Mouse (Mus musculus): ENCODE measurements around the gene Sirt6. TPM values are rescaled to one million over a fixed set of nuclear protein-coding genes. Genes with fewer than 3 reads are reported as not detected.
A peak's percentile ranks its signal among the peaks of the same experiment; 100 is the strongest.

Gene Sirt6
- polyA plus RNA-seq, 1 experiment from 2014 or later = 27.0 TPM

DNA sequence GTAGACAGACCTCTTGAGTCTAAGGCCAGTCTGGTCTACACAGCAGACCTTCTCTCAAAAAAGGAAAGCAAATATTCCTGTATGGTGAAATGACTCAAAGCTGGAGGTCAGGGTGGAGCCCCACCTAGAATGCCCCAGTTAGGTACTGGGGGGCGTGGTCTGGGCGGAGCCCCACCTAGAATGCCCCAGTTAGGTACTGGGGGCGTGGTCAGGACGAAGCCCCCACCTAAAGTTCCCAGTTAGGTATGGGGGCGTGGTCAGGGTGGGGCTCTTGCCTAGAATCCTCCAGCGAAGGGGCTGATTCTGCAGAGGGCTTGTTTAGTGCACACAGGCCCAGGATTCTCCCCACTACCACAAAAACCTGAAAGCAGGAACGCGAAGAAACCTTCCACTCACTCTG, 4.2 kb downstream of the Sirt6 start:
- TF ChIP-seq CTCF (IDR thresholded peaks at IDR 0.05; ENCODE audit: low read depth) = no peak
- Histone ChIP-seq H3K4me2 (ENCODE audit: low read length) (no peak overlapping the region), H3K9me3 (replicated peaks; ENCODE audit: low read length) (no peaks in the 10 kb centered on the region), H3K36me3 (ENCODE audit: insufficient read depth, low read length) (peaks cover 27% of the 10 kb centered on the region), H3K27ac (no peak overlapping the region), H3K4me3 (replicated peaks; ENCODE audit: low read depth, low read length) (no peak overlapping the region), H3K9ac (ENCODE audit: low read depth, low read length) (no peak overlapping the region), H3K27me3 (ENCODE audit: insufficient read depth, low read length) (no peaks in the 10 kb centered on the region), H3K4me1 (replicated peaks; ENCODE audit: insufficient read depth, low read length) (no peaks in the 10 kb centered on the region)
- whole genome bisulfite sequencing = 55% methylated on average over 8 of the region's 8 CpGs
- ATAC-seq (replicated peaks; ENCODE audit: low FRiP score, low read depth) = no peak
- DNase-seq (ENCODE audit: low spot score) = no peak

DNA sequence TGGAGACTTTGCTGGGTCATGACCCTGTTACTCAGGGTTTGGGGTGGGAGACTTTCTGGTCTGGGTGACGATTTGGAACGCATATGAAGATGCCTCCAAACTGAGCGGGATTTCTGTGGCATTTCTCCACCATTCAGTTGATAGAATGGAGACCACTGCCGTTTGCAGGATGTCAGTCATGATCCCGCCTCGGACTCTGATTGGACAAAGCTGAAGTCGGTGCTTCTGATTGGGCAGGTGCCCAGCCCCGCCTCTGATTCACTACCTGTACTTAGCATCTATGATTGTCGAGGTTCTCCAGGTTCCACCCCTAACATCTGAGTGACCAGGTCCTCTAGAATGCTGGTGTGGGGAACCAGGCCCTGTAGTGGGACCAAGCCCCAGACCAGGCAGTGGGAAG, 6.8 kb downstream of the Sirt6 start:
- no peak overlapping the region for H3K27ac ChIP-seq
- no peaks in the 10 kb centered on the region for H3K4me1 ChIP-seq (replicated peaks; ENCODE audit: insufficient read depth, low read length)
- no peak overlapping the region for H3K4me2 ChIP-seq (ENCODE audit: low read length)
- ATAC-seq (replicated peaks; ENCODE audit: low FRiP score, low read depth) (no peak), DNase-seq (ENCODE audit: low spot score) (no peak)
- H3K36me3 ChIP-seq (ENCODE audit: insufficient read depth, low read length) = peaks cover 27% of the 10 kb centered on the region
- H3K4me3 ChIP-seq (replicated peaks; ENCODE audit: low read depth, low read length) = no peak overlapping the region
- no peaks in the 10 kb centered on the region for H3K27me3 ChIP-seq (ENCODE audit: insufficient read depth, low read length)
- 62% methylated on average over 9 of the region's 9 CpGs for WGBS
- TF ChIP-seq CTCF (IDR thresholded peaks at IDR 0.05; ENCODE audit: low read depth) = no peak
- H3K9ac ChIP-seq (ENCODE audit: low read depth, low read length) = no peak overlapping the region
- no peaks in the 10 kb centered on the region for H3K9me3 ChIP-seq (replicated peaks; ENCODE audit: low read length)

DNA sequence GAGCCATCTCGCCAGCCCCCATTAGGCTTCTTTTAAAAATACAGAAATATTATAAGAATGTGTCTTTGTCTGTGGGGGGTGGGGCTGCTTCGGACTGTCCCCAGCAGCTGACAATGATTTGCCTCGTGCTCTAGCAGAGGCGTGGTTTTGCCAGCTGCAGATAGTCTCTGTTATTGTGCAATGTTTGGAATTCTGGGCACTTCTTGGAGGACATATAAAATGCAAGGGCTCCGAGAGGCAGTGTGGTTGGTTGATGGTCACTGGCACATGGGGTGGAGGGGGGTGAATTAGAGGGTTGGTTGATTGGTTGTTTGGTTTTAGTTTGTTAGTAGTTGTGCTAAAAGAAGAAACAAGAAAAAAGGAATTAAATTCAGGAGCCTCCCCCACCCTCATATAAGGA, 7.6 kb downstream of the Sirt6 start:
- Histone ChIP-seq H3K9me3 (replicated peaks; ENCODE audit: low read length) (no peaks in the 10 kb centered on the region), H3K4me3 (replicated peaks; ENCODE audit: low read depth, low read length) (no peak overlapping the region), H3K27ac (no peak overlapping the region), H3K27me3 (ENCODE audit: insufficient read depth, low read length) (no peaks in the 10 kb centered on the region), H3K4me2 (ENCODE audit: low read length) (no peak overlapping the region), H3K36me3 (ENCODE audit: insufficient read depth, low read length) (peaks cover 25% of the 10 kb centered on the region), H3K4me1 (replicated peaks; ENCODE audit: insufficient read depth, low read length) (no peaks in the 10 kb centered on the region), H3K9ac (ENCODE audit: low read depth, low read length) (no peak overlapping the region)
- ATAC-seq (replicated peaks; ENCODE audit: low FRiP score, low read depth) (no peak), DNase-seq (ENCODE audit: low spot score) (no peak)
- no peak for TF ChIP-seq CTCF (IDR thresholded peaks at IDR 0.05; ENCODE audit: low read depth)
- 88% methylated on average over 5 of the region's 5 CpGs for WGBS

DNA sequence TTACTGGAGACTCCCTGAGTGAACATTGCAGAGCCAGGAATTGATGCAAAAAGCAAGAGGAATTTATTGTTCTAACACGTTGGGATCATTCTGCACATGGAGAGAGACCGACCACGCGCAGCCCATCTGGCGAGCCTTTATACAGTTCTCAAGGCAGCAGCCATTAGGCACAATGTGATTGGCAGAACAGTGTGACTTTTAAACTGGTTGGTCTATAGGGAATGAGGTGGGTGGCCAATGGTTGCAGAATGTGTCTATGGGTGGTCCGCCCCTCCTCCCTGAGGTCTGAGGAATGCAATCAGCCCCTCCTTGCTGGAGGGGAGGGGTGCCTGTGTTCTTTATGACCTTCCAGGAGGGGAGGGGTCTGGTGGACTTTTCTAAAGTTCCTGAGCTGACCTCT, 12.1 kb downstream of the Sirt6 start:
- H3K36me3 ChIP-seq (ENCODE audit: insufficient read depth, low read length) = no peaks in the 10 kb centered on the region
- no peak for TF ChIP-seq CTCF (IDR thresholded peaks at IDR 0.05; ENCODE audit: low read depth)
- WGBS = 36% methylated on average over 6 of the region's 6 CpGs
- no peaks in the 10 kb centered on the region for H3K27me3 ChIP-seq (ENCODE audit: insufficient read depth, low read length)
- no peak overlapping the region for H3K27ac ChIP-seq
- H3K4me1 ChIP-seq (replicated peaks; ENCODE audit: insufficient read depth, low read length) = no peaks in the 10 kb centered on the region
- no peak overlapping the region for H3K9ac ChIP-seq (ENCODE audit: low read depth, low read length)
- ATAC-seq (replicated peaks; ENCODE audit: low FRiP score, low read depth) = no peak
- H3K9me3 ChIP-seq (replicated peaks; ENCODE audit: low read length) = no peaks in the 10 kb centered on the region; the same call in none of the 2 replicates
- H3K4me3 ChIP-seq (replicated peaks; ENCODE audit: low read depth, low read length) = no peak overlapping the region
- peak; percentile 49 for DNase-seq (ENCODE audit: low spot score)
- H3K4me2 ChIP-seq (ENCODE audit: low read length) = no peak overlapping the region

- Histone ChIP-seq H3K4me2 (ENCODE audit: low read length) (no peak overlapping the region), H3K4me3 (replicated peaks; ENCODE audit: low read depth, low read length) (no peak overlapping the region), H3K4me1 (replicated peaks; ENCODE audit: insufficient read depth, low read length) (no peaks in the 10 kb centered on the region), H3K27me3 (ENCODE audit: insufficient read depth, low read length) (no peaks in the 10 kb centered on the region), H3K9ac (ENCODE audit: low read depth, low read length) (no peak overlapping the region), H3K9me3 (replicated peaks; ENCODE audit: low read length) (no peaks in the 10 kb centered on the region; the same call in none of the 2 replicates), H3K36me3 (ENCODE audit: insufficient read depth, low read length) (no peaks in the 10 kb centered on the region), H3K27ac (no peak overlapping the region)
- TF ChIP-seq CTCF (IDR thresholded peaks at IDR 0.05; ENCODE audit: low read depth) = no peak
- DNase-seq (ENCODE audit: low spot score) (no peak), ATAC-seq (replicated peaks; ENCODE audit: low FRiP score, low read depth) (no peak)
- 64% methylated on average over 3 of the region's 3 CpGs for WGBS
Observed at GRCm38 (mm10) chr10:81612779-81613178, 14.8 kb downstream of the Sirt6 start.

DNA sequence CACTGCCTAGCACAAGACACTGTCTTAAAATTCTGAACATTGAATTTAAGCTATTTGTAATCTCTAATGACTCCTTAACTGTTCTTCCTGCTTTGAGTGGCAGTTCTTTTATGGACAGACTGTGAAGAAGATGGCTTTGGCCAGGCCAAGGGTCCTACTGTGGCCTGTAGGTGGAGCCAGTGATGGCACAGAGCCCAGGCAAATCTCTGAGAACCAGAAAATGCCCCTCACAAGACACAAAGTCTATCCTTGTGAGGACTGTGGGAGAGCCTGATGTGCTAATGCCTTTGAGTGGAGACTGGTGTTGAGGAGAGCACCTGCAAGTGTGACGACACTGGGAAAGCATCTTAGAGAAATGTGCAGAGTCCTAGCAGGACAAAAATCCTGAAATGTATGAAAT, 19.3 kb downstream of the Sirt6 start:
- no peak overlapping the region for H3K27ac ChIP-seq
- peaks cover 4% of the 10 kb centered on the region; the same call in 1 of the 2 replicates for H3K4me1 ChIP-seq (replicated peaks; ENCODE audit: insufficient read depth, low read length)
- H3K36me3 ChIP-seq (ENCODE audit: insufficient read depth, low read length) = no peaks in the 10 kb centered on the region
- H3K4me3 ChIP-seq (replicated peaks; ENCODE audit: low read depth, low read length) = no peak overlapping the region
- DNase-seq (ENCODE audit: low spot score) = no peak
- H3K9me3 ChIP-seq (replicated peaks; ENCODE audit: low read length) = no peaks in the 10 kb centered on the region; the same call in none of the 2 replicates
- TF ChIP-seq CTCF (IDR thresholded peaks at IDR 0.05; ENCODE audit: low read depth) = peak; percentile 47
- H3K4me2 ChIP-seq (ENCODE audit: low read length) = no peak overlapping the region
- WGBS = 83% methylated on average over 1 of the region's 1 CpGs
- H3K27me3 ChIP-seq (ENCODE audit: insufficient read depth, low read length) = no peaks in the 10 kb centered on the region
- ATAC-seq (replicated peaks; ENCODE audit: low FRiP score, low read depth) = no peak
- no peak overlapping the region for H3K9ac ChIP-seq (ENCODE audit: low read depth, low read length)
